Mouse (Mus musculus) heart, embryonic 14.5 days (tissue): ENCODE data around the gene Hao2. TPM values are rescaled to one million over a fixed set of nuclear protein-coding genes. Genes with fewer than 3 reads are reported as not detected.

Experiments used
- ATAC-seq: fragments of 200-750 bp; cut with Nextera tagmentation; 2 replicates; pipeline ENCODE4 v1.8.0; 2017; ENCODE audit warnings: low read depth, moderate TSS enrichment; ENCODE audit not compliant: insufficient number of reproducible peaks, insufficient read depth, low FRiP score
- H3K27ac ChIP-seq, 2 experiments: fragments of 200-500 bp in 1 of 2; fragments of 300-500 bp in 1 of 2; sonication (generic) in 1 of 2; replicated peaks in 1 of 2; 2 replicates each; pipeline ENCODE4 v1.5.1; 2012 to 2014; ENCODE audit warnings: low read depth in 2 of 2, low read length in 2 of 2, control low read depth in 1 of 2, mild to moderate bottlenecking in 1 of 2, mixed read lengths in 1 of 2; ENCODE audit not compliant: control insufficient read depth in 1 of 2, insufficient read depth in 1 of 2
- H3K27me3 ChIP-seq: fragments of 300-500 bp; sonication (generic); 2 replicates; pipeline ENCODE4 v1.6.1; 2014; ENCODE audit warnings: mild to moderate bottlenecking, low read length, control low read depth; ENCODE audit not compliant: control insufficient read depth, insufficient read depth
- H3K36me3 ChIP-seq: fragments of 300-500 bp; sonication (generic); 2 replicates; pipeline ENCODE4 v1.6.1; 2014; ENCODE audit warnings: mild to moderate bottlenecking, control low read depth, low read length, mixed read lengths; ENCODE audit not compliant: control insufficient read depth, insufficient read depth
- H3K4me1 ChIP-seq, 2 experiments: fragments of 200-500 bp in 1 of 2; fragments of 300-500 bp in 1 of 2; sonication (generic) in 1 of 2; 2 replicates each; pipeline ENCODE4 v1.6.1; 2012 to 2014; ENCODE audit warnings: low read length in 2 of 2, control low read depth in 1 of 2, mixed read lengths in 1 of 2; ENCODE audit not compliant: control insufficient read depth in 2 of 2, insufficient read depth in 2 of 2
- H3K4me2 ChIP-seq: fragments of 300-500 bp; sonication (generic); 2 replicates; pipeline ENCODE4 v1.6.1; 2014; ENCODE audit warnings: mild to moderate bottlenecking, low read length
- H3K4me3 ChIP-seq, 2 experiments: fragments of 200-500 bp in 1 of 2; fragments of 300-500 bp in 1 of 2; sonication (generic) in 1 of 2; 2 replicates each; pipeline ENCODE4 v1.5.1; 2012 to 2014; ENCODE audit warnings: low read length in 2 of 2, mild to moderate bottlenecking in 2 of 2, control low read depth in 1 of 2, low read depth in 1 of 2, moderate library complexity in 1 of 2; ENCODE audit not compliant: control insufficient read depth in 1 of 2, insufficient read depth in 1 of 2
- H3K9ac ChIP-seq: fragments of 300-500 bp; sonication (generic); 2 replicates; pipeline ENCODE4 v1.6.1; 2014; ENCODE audit warnings: mild to moderate bottlenecking, low read length
- H3K9me3 ChIP-seq: fragments of 300-500 bp; sonication (generic); 2 replicates; pipeline ENCODE4 v1.6.1; 2016; ENCODE audit warnings: low read length, control low read depth; ENCODE audit not compliant: control insufficient read depth
- WGBS: fragments of 180-500 bp; shearing (Covaris S2); extraction: QIAGEN DNeasy Blood & Tissue Kit; methylation state at CpG from one replicate; pipeline ENCODE4 v1.1.7; 2014; 5-methylcytosine and 5-hydroxymethylcytosine counted together
- polyA plus RNA-seq: library from polyadenylated mRNA; unstranded; fragments of >200 nt; fragmentation: Nextera tagmentation; extraction: Ambion mirVana; gene quantifications from 2 replicates; pipeline ENCODE4 v1.2.1, GENCODE M21; 2014

Hao2 gene
- polyA plus RNA-seq, 1 experiment from 2014 or later: not detected

DNA sequence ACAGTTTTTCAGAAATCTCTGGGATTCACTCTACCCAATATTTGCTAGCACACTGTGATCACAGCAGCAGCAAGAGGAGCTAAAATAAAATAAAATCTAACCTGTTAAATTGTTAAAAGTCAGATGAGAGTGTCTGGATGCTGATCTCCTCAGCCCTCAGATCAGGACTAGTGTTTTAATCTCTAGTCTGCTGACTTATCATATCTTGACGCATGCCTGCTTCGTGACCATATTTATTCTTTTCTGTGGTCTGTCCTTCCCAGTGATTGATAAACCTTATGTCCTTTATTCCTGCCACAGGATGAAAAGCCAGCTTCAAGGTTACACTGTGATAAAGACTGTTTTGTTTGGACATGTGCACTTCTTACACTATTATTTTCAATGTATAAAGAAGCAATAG, 35.0 kb downstream of the Hao2 start:
- Histone ChIP-seq H3K4me3 (no peak overlapping the region), H3K9ac (no peak overlapping the region), H3K27me3 (no peaks in the 10 kb centered on the region), H3K9me3 (no peaks in the 10 kb centered on the region), H3K27ac (no peak overlapping the region), H3K4me2 (no peak overlapping the region), H3K36me3 (no peaks in the 10 kb centered on the region), H3K4me1 (peaks cover 5 to 6% of the 10 kb centered on the region in 2 experiments; a peak in 3 of 4 replicates)
- WGBS: 6% methylated on average over 2 of the region's 2 CpGs
- no peak for ATAC-seq

DNA sequence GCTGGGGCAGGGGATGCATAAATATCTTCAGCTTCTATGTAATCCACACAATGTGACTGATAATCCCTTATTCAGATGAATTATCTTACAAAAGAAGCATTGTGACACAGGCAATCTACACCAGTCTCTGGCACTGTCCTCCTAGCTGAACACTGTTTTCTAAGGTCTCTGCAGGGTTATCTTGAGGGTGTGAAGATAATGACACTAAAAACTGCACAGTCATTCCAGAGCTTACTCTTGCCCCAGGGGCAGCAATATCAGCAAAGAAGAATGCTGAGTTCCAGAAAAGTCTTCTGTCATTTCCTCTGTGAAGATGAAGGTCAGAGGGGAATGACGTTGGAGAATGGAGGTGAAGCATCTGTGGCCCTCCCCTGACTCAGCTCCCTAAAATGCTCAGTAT, 36.1 kb downstream of the Hao2 start:
- Histone ChIP-seq H3K27me3 (no peaks in the 10 kb centered on the region), H3K27ac (no peak overlapping the region), H3K9me3 (no peaks in the 10 kb centered on the region), H3K4me3 (no peak overlapping the region), H3K4me2 (no peak overlapping the region), H3K9ac (no peak overlapping the region), H3K4me1 (peaks cover 5 to 6% of the 10 kb centered on the region in 2 experiments; a peak in 3 of 4 replicates), H3K36me3 (no peaks in the 10 kb centered on the region)
- ATAC-seq: no peak
- WGBS: 6% methylated on average over 1 of the region's 1 CpGs

- H3K9me3 ChIP-seq: no peaks in the 10 kb centered on the region
- WGBS: 35% methylated on average over 3 of the region's 3 CpGs
- H3K27me3 ChIP-seq: no peaks in the 10 kb centered on the region
- no peak for ATAC-seq
- no peak overlapping the region for H3K27ac ChIP-seq
- no peak overlapping the region for H3K4me2 ChIP-seq
- no peak overlapping the region for H3K4me3 ChIP-seq
- H3K9ac ChIP-seq: no peak overlapping the region
- H3K36me3 ChIP-seq: no peaks in the 10 kb centered on the region
- peaks cover 5 to 6% of the 10 kb centered on the region in 2 experiments; a peak in 3 of 4 replicates for H3K4me1 ChIP-seq
Measured at GRCm38 (mm10) chr3:98855160-98855559, 37.9 kb downstream of the Hao2 start.

DNA sequence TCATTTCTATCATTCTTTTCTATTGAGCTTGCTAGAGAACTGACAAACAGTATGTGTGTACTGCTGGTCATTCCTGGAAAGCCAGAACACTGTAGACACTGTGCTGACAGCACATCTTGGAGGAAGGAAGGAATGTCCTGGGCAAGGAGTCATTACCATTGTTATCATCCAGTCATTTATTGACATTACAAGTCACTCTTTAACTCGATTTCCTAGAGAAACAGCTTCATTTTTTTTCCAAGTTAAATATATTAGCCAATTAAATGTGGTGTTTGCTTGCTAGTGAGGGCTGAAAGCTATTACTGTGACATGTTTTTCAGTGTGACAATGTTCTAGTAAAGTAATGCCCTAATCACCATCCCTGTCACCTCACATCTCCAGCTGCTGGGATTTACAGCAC, 39.4 kb downstream of the Hao2 start:
- no peak for ATAC-seq
- WGBS: 21% methylated on average over 1 of the region's 1 CpGs
- H3K36me3 ChIP-seq: no peaks in the 10 kb centered on the region

DNA sequence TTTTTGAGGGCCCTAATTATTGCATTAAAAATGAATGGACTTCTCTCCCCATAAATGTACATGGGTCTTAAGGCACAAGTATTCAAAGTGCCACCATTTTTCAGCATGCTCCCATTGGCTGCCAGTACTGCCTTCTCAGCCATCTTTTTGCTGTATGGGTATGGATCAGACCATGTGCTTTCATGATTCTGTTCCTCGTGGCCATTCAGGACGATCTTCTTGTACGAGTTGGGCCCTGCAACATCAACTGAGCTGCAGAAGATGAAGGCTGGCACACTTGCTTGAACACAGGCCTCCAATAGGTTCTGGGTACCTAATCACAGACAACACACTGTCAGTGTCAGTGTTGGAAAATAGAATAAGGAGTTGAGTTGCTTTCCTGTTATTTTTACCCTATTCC, 40.0 kb downstream of the Hao2 start:
- no peak for ATAC-seq
- no peaks in the 10 kb centered on the region for H3K27me3 ChIP-seq
- H3K4me3 ChIP-seq: no peak overlapping the region
- H3K27ac ChIP-seq: no peak overlapping the region
- H3K9me3 ChIP-seq: no peaks in the 10 kb centered on the region
- H3K9ac ChIP-seq: no peak overlapping the region
- WGBS: 88% methylated on average over 3 of the region's 3 CpGs
- H3K4me1 ChIP-seq: peaks cover 5 to 6% of the 10 kb centered on the region in 2 experiments; a peak in 3 of 4 replicates
- H3K4me2 ChIP-seq: no peak overlapping the region
- H3K36me3 ChIP-seq: no peaks in the 10 kb centered on the region

More for the DNA sequence above, 39.4 kb downstream of the Hao2 start:
- Histone ChIP-seq H3K27ac (no peak overlapping the region), H3K9me3 (no peaks in the 10 kb centered on the region), H3K4me1 (peaks cover 5 to 6% of the 10 kb centered on the region in 2 experiments; a peak in 3 of 4 replicates), H3K4me2 (no peak overlapping the region), H3K9ac (no peak overlapping the region), H3K27me3 (no peaks in the 10 kb centered on the region), H3K4me3 (no peak overlapping the region)

DNA sequence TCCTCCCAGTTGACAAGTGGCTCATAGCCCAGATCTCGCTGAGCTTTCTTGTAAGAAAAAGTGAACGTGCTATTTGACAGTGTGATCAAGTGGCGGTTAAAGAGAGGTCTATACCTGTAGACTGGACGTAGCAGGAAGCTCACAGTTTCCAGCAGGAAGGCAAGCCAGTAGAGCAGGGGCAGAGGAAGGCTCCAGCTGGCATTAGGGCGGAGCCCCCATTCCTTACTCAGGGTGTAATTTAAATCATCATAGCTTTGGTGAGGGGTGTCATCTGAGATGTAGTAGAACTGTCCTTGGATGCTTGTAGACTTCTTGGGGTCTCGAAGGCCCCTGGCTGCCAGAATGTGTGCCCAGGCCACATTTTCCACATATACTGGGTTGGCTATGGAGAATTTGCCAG, 40.4 kb downstream of the Hao2 start:
- ATAC-seq: no peak
- Histone ChIP-seq H3K9me3 (no peaks in the 10 kb centered on the region), H3K27ac (no peak overlapping the region), H3K36me3 (no peaks in the 10 kb centered on the region), H3K4me2 (no peak overlapping the region), H3K4me1 (peaks cover 3 to 6% of the 10 kb centered on the region in 2 experiments; a peak in 2 of 4 replicates), H3K27me3 (no peaks in the 10 kb centered on the region), H3K9ac (no peak overlapping the region), H3K4me3 (no peak overlapping the region)
- 82% methylated on average over 6 of the region's 6 CpGs for WGBS

- no peak overlapping the region for H3K9ac ChIP-seq
- no peak overlapping the region for H3K4me2 ChIP-seq
- no peaks in the 10 kb centered on the region for H3K36me3 ChIP-seq
- WGBS: 67% methylated on average over 2 of the region's 2 CpGs
- H3K27me3 ChIP-seq: no peaks in the 10 kb centered on the region
- ATAC-seq: no peak
- peaks cover 2 to 5% of the 10 kb centered on the region in 2 experiments; a peak in 2 of 4 replicates for H3K4me1 ChIP-seq
- no peak overlapping the region for H3K4me3 ChIP-seq
- H3K9me3 ChIP-seq: no peaks in the 10 kb centered on the region
- H3K27ac ChIP-seq: no peak overlapping the region
Measured at GRCm38 (mm10) chr3:98851853-98852252, 41.2 kb downstream of the Hao2 start.

DNA sequence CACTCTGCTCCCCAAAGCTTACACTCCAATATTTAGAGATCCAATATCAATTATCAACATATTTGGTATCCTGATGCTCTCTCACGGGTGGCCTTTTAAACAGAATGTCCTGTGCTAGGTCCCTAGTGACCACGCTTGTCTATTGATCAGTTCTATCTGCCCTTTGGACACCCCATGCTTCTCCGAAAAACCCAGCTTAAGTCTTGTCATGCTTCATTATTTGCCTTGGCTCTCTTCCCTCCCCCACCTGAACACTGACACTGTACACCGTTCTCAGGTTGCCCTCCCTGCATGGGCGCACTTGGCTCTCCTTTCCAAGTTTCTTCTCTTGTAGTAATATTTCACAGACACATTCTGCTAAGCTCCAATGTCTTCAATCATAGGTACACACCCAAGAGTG, 42.8 kb downstream of the Hao2 start:
- no peaks in the 10 kb centered on the region for H3K27me3 ChIP-seq
- H3K9me3 ChIP-seq: no peaks in the 10 kb centered on the region
- H3K36me3 ChIP-seq: no peaks in the 10 kb centered on the region
- no peak overlapping the region for H3K9ac ChIP-seq
- WGBS: 88% methylated on average over 5 of the region's 5 CpGs
- no peak overlapping the region for H3K4me3 ChIP-seq
- peaks cover 0 to 2% of the 10 kb centered on the region in 2 experiments; a peak in 1 of 4 replicates for H3K4me1 ChIP-seq
- ATAC-seq: no peak
- H3K4me2 ChIP-seq: no peak overlapping the region
- no peak overlapping the region for H3K27ac ChIP-seq
